Mouse (Mus musculus): ENCODE measurements around the gene Hoxa1. TPM values are rescaled to one million over a fixed set of nuclear protein-coding genes. Genes with fewer than 3 reads are reported as not detected.

Gene Hoxa1
- polyA plus RNA-seq, 1 experiment from 2014 or later = 1.8 TPM

- no peak for ATAC-seq
- WGBS = 8% methylated on average over 16 of the region's 16 CpGs
- Histone ChIP-seq H3K4me3 (ENCODE audit: low read length) (no peak overlapping the region), H3K27ac (ENCODE audit: low read depth, low read length) (no peak overlapping the region), H3K27me3 (replicated peaks; ENCODE audit: control insufficient read depth, insufficient read depth, low read length) (peaks cover 40% of the 10 kb centered on the region), H3K36me3 (ENCODE audit: control insufficient read depth, insufficient read depth, low read length) (no peaks in the 10 kb centered on the region), H3K9ac (ENCODE audit: low read depth, low read length) (no peak overlapping the region), H3K4me1 (ENCODE audit: control insufficient read depth, insufficient read depth, low read depth, low read length) (no peaks in the 10 kb centered on the region), H3K9me3 (ENCODE audit: control insufficient read depth, low read length) (peaks cover 3% of the 10 kb centered on the region; the same call in 1 of the 2 replicates), H3K4me2 (ENCODE audit: low read length) (no peak overlapping the region)
Measured at GRCm38 (mm10) chr6:52150401-52150966, 7.6 kb downstream of the Hoxa1 start.

- Histone ChIP-seq H3K27ac (ENCODE audit: low read depth, low read length) (no peak overlapping the region), H3K9me3 (ENCODE audit: control insufficient read depth, low read length) (no peaks in the 10 kb centered on the region), H3K9ac (ENCODE audit: low read depth, low read length) (no peak overlapping the region), H3K4me1 (ENCODE audit: control insufficient read depth, insufficient read depth, low read depth, low read length) (peaks cover 2% of the 10 kb centered on the region; the same call in 1 of the 2 replicates), H3K36me3 (ENCODE audit: control insufficient read depth, insufficient read depth, low read length) (no peaks in the 10 kb centered on the region), H3K27me3 (replicated peaks; ENCODE audit: control insufficient read depth, insufficient read depth, low read length) (no peaks in the 10 kb centered on the region), H3K4me3 (ENCODE audit: low read length) (no peak overlapping the region), H3K4me2 (ENCODE audit: low read length) (no peak overlapping the region)
- ATAC-seq = 0 out of 2 replicates have a peak, but pooled peaks have one; percentile 40
- 74% methylated on average over 5 of the region's 5 CpGs for WGBS
Measured at GRCm38 (mm10) chr6:52139115-52139514, 19.0 kb downstream of the Hoxa1 start.

- H3K27ac ChIP-seq (ENCODE audit: low read depth, low read length) = no peak overlapping the region
- 57% methylated on average over 10 of the region's 10 CpGs for WGBS
Measured at GRCm38 (mm10) chr6:52138576-52138975, 19.5 kb downstream of the Hoxa1 start.

GRCm38 (mm10) chr6:52137841-52138535 lies 20.1 kb downstream of the Hoxa1 start:
- no peak for ATAC-seq
- H3K4me2 ChIP-seq (ENCODE audit: low read length) = no peak overlapping the region
- no peak overlapping the region for H3K4me3 ChIP-seq (ENCODE audit: low read length)
- H3K36me3 ChIP-seq (ENCODE audit: control insufficient read depth, insufficient read depth, low read length) = no peaks in the 10 kb centered on the region
- H3K27ac ChIP-seq (ENCODE audit: low read depth, low read length) = no peak overlapping the region
- peaks cover 2% of the 10 kb centered on the region; the same call in 1 of the 2 replicates for H3K4me1 ChIP-seq (ENCODE audit: control insufficient read depth, insufficient read depth, low read depth, low read length)
- H3K9ac ChIP-seq (ENCODE audit: low read depth, low read length) = no peak overlapping the region
- 44% methylated on average over 9 of the region's 9 CpGs for WGBS
- no peaks in the 10 kb centered on the region for H3K9me3 ChIP-seq (ENCODE audit: control insufficient read depth, low read length)
- no peaks in the 10 kb centered on the region for H3K27me3 ChIP-seq (replicated peaks; ENCODE audit: control insufficient read depth, insufficient read depth, low read length)

More at GRCm38 (mm10) chr6:52138576-52138975, 19.5 kb downstream of the Hoxa1 start:
- peaks cover 2% of the 10 kb centered on the region; the same call in 1 of the 2 replicates for H3K4me1 ChIP-seq (ENCODE audit: control insufficient read depth, insufficient read depth, low read depth, low read length)
- no peaks in the 10 kb centered on the region for H3K36me3 ChIP-seq (ENCODE audit: control insufficient read depth, insufficient read depth, low read length)
- no peak overlapping the region for H3K9ac ChIP-seq (ENCODE audit: low read depth, low read length)
- no peaks in the 10 kb centered on the region for H3K9me3 ChIP-seq (ENCODE audit: control insufficient read depth, low read length)
- H3K27me3 ChIP-seq (replicated peaks; ENCODE audit: control insufficient read depth, insufficient read depth, low read length) = no peaks in the 10 kb centered on the region
- H3K4me3 ChIP-seq (ENCODE audit: low read length) = no peak overlapping the region
- ATAC-seq = 0 out of 2 replicates have a peak, but pooled peaks have one; percentile 30
- no peak overlapping the region for H3K4me2 ChIP-seq (ENCODE audit: low read length)

- no peak overlapping the region for H3K4me2 ChIP-seq (ENCODE audit: low read length)
- no peaks in the 10 kb centered on the region for H3K27me3 ChIP-seq (replicated peaks; ENCODE audit: control insufficient read depth, insufficient read depth, low read length)
- H3K27ac ChIP-seq (ENCODE audit: low read depth, low read length) = no peak overlapping the region
- no peak overlapping the region for H3K9ac ChIP-seq (ENCODE audit: low read depth, low read length)
- H3K9me3 ChIP-seq (ENCODE audit: control insufficient read depth, low read length) = no peaks in the 10 kb centered on the region
- H3K4me3 ChIP-seq (ENCODE audit: low read length) = no peak overlapping the region
- H3K36me3 ChIP-seq (ENCODE audit: control insufficient read depth, insufficient read depth, low read length) = no peaks in the 10 kb centered on the region
- 87% methylated on average over 4 of the region's 4 CpGs for WGBS
- H3K4me1 ChIP-seq (ENCODE audit: control insufficient read depth, insufficient read depth, low read depth, low read length) = peaks cover 3% of the 10 kb centered on the region
- ATAC-seq = no peak
Measured at GRCm38 (mm10) chr6:52123673-52124072, 34.4 kb downstream of the Hoxa1 start.

- peaks cover 3% of the 10 kb centered on the region for H3K4me1 ChIP-seq (ENCODE audit: control insufficient read depth, insufficient read depth, low read depth, low read length)
- H3K9ac ChIP-seq (ENCODE audit: low read depth, low read length) = no peak overlapping the region
- 61% methylated on average over 3 of the region's 3 CpGs for WGBS
- no peak overlapping the region for H3K27ac ChIP-seq (ENCODE audit: low read depth, low read length)
- no peak overlapping the region for H3K4me3 ChIP-seq (ENCODE audit: low read length)
- no peaks in the 10 kb centered on the region for H3K9me3 ChIP-seq (ENCODE audit: control insufficient read depth, low read length)
- H3K36me3 ChIP-seq (ENCODE audit: control insufficient read depth, insufficient read depth, low read length) = no peaks in the 10 kb centered on the region
- no peaks in the 10 kb centered on the region for H3K27me3 ChIP-seq (replicated peaks; ENCODE audit: control insufficient read depth, insufficient read depth, low read length)
- ATAC-seq = no peak
- H3K4me2 ChIP-seq (ENCODE audit: low read length) = no peak overlapping the region
Measured at GRCm38 (mm10) chr6:52121173-52121572, 36.9 kb downstream of the Hoxa1 start.

GRCm38 (mm10) chr6:52118903-52119635 lies 39.0 kb downstream of the Hoxa1 start:
- Histone ChIP-seq H3K4me1 (ENCODE audit: control insufficient read depth, insufficient read depth, low read depth, low read length) (peaks cover 3% of the 10 kb centered on the region), H3K4me3 (ENCODE audit: low read length) (no peak overlapping the region), H3K9ac (ENCODE audit: low read depth, low read length) (no peak overlapping the region), H3K36me3 (ENCODE audit: control insufficient read depth, insufficient read depth, low read length) (no peaks in the 10 kb centered on the region), H3K9me3 (ENCODE audit: control insufficient read depth, low read length) (no peaks in the 10 kb centered on the region), H3K27ac (ENCODE audit: low read depth, low read length) (peak overlapping the region; percentile 44; the same call in 1 of the 2 replicates), H3K4me2 (ENCODE audit: low read length) (no peak overlapping the region), H3K27me3 (replicated peaks; ENCODE audit: control insufficient read depth, insufficient read depth, low read length) (no peaks in the 10 kb centered on the region)
- WGBS = 14% methylated on average over 6 of the region's 6 CpGs
- ATAC-seq = peak; percentile 88

- no peak for ATAC-seq
- no peaks in the 10 kb centered on the region for H3K9me3 ChIP-seq (ENCODE audit: control insufficient read depth, low read length)
- H3K36me3 ChIP-seq (ENCODE audit: control insufficient read depth, insufficient read depth, low read length) = no peaks in the 10 kb centered on the region
- peaks cover 3% of the 10 kb centered on the region for H3K4me1 ChIP-seq (ENCODE audit: control insufficient read depth, insufficient read depth, low read depth, low read length)
- H3K9ac ChIP-seq (ENCODE audit: low read depth, low read length) = no peak overlapping the region
- H3K4me3 ChIP-seq (ENCODE audit: low read length) = no peak overlapping the region
- no peak overlapping the region for H3K4me2 ChIP-seq (ENCODE audit: low read length)
- H3K27ac ChIP-seq (ENCODE audit: low read depth, low read length) = no peak overlapping the region
- no peaks in the 10 kb centered on the region for H3K27me3 ChIP-seq (replicated peaks; ENCODE audit: control insufficient read depth, insufficient read depth, low read length)
- 23% methylated on average over 5 of the region's 5 CpGs for WGBS
Measured at GRCm38 (mm10) chr6:52115899-52116298, 42.2 kb downstream of the Hoxa1 start.

- 78% methylated on average over 4 of the region's 4 CpGs for WGBS
Measured at GRCm38 (mm10) chr6:52111846-52112245, 46.3 kb downstream of the Hoxa1 start.

More at GRCm38 (mm10) chr6:52111846-52112245, 46.3 kb downstream of the Hoxa1 start:
- H3K27me3 ChIP-seq (replicated peaks; ENCODE audit: control insufficient read depth, insufficient read depth, low read length) = no peaks in the 10 kb centered on the region
- no peak for ATAC-seq
- no peak overlapping the region for H3K4me3 ChIP-seq (ENCODE audit: low read length)
- H3K9me3 ChIP-seq (ENCODE audit: control insufficient read depth, low read length) = no peaks in the 10 kb centered on the region
- no peaks in the 10 kb centered on the region for H3K36me3 ChIP-seq (ENCODE audit: control insufficient read depth, insufficient read depth, low read length)
- H3K9ac ChIP-seq (ENCODE audit: low read depth, low read length) = no peak overlapping the region
- H3K4me2 ChIP-seq (ENCODE audit: low read length) = no peak overlapping the region
- no peaks in the 10 kb centered on the region for H3K4me1 ChIP-seq (ENCODE audit: control insufficient read depth, insufficient read depth, low read depth, low read length)
- no peak overlapping the region for H3K27ac ChIP-seq (ENCODE audit: low read depth, low read length)

Measured in hindbrain, embryonic 16.5 days (tissue).